Mouse (Mus musculus) thymus, adult 2 months (tissue): ENCODE results near the gene Unc5c.

Experiments used
- CTCF ChIP-seq: fragments of 200-500 bp; IDR thresholded peaks from 2 replicates; pipeline ENCODE4 v1.5.1; 2012; ENCODE audit warnings: mild to moderate bottlenecking, control low read depth, low read length, moderate library complexity, borderline replicate concordance; ENCODE audit not compliant: control insufficient read depth, poor library complexity, insufficient read depth; ENCODE audit errors: extremely low read depth
- POLR2A ChIP-seq: fragments of 200-500 bp; IDR thresholded peaks from 2 replicates; pipeline ENCODE4 v1.6.1; 2012; ENCODE audit warnings: mild to moderate bottlenecking, low read length, control low read depth, moderate library complexity; ENCODE audit not compliant: control insufficient read depth, poor library complexity, insufficient read depth; ENCODE audit errors: extremely low read depth

DNA sequence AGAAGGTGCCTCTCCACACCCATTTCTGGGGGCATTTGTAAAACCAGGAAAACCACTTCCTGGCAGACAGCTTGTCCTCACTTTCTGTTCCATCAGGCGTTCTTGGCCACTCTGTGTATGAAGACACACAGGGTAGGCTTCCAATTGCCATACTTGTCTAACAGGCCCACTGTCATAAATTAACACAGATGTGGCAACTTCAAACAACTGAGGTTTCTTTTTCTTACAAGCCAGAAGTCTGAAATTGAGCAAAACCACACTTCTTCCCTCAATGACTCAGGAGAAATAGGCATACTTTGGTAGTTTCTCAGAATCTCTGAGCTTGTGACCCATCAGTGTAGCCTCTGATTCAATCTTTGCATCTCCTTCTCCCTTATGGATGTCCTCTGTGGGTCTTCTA lies 225.7 kb downstream of the Unc5c start:
- TF ChIP-seq CTCF (no peak), POLR2A (no peak)
